Mouse (Mus musculus): ENCODE results near the gene Pcnx2.

The Pcnx2 gene

GRCm38 (mm10) chr8:125897868-125898788, at the start of gene Pcnx2:
Gene Pcnx2 (minus strand): TSS chr8:125898317.
- no peak for DNase-seq (ENCODE audit: low spot score in 2 of 2)

- no peak for DNase-seq (ENCODE audit: low spot score in 2 of 2)
Measured at GRCm38 (mm10) chr8:125944511-125944910, 46.4 kb upstream of the Pcnx2 start.

GRCm38 (mm10) chr8:125935649-125936048, 37.5 kb upstream of the Pcnx2 start:
- peak in 1 of 2 experiments; percentile 29 for DNase-seq (ENCODE audit: low spot score in 2 of 2)

- no peak for DNase-seq (ENCODE audit: low spot score in 2 of 2)
Measured at GRCm38 (mm10) chr8:125931822-125932221, 33.7 kb upstream of the Pcnx2 start.

GRCm38 (mm10) chr8:125930276-125931046, 32.3 kb upstream of the Pcnx2 start:
- no peak for DNase-seq (ENCODE audit: low spot score in 2 of 2)

GRCm38 (mm10) chr8:125926636-125927035, 28.5 kb upstream of the Pcnx2 start:
- DNase-seq (ENCODE audit: low spot score in 2 of 2) = no peak

- no peak for DNase-seq (ENCODE audit: low spot score in 2 of 2)
Measured at GRCm38 (mm10) chr8:125922333-125922732, 24.2 kb upstream of the Pcnx2 start.

- no peak for DNase-seq (ENCODE audit: low spot score in 2 of 2)
Measured at GRCm38 (mm10) chr8:125920761-125921160, 22.6 kb upstream of the Pcnx2 start.

- DNase-seq (ENCODE audit: low spot score in 2 of 2) = no peak
Measured at GRCm38 (mm10) chr8:125920281-125920680, 22.2 kb upstream of the Pcnx2 start.

GRCm38 (mm10) chr8:125919560-125919959, 21.4 kb upstream of the Pcnx2 start:
- no peak for DNase-seq (ENCODE audit: low spot score in 2 of 2)

- DNase-seq (ENCODE audit: low spot score in 2 of 2) = no peak
Measured at GRCm38 (mm10) chr8:125918719-125919118, 20.6 kb upstream of the Pcnx2 start.

- no peak for DNase-seq (ENCODE audit: low spot score in 2 of 2)
Measured at GRCm38 (mm10) chr8:125917013-125917412, 18.9 kb upstream of the Pcnx2 start.

- no peak for DNase-seq (ENCODE audit: low spot score in 2 of 2)
Measured at GRCm38 (mm10) chr8:125914386-125914785, 16.3 kb upstream of the Pcnx2 start.

- no peak for DNase-seq (ENCODE audit: low spot score in 2 of 2)
Measured at GRCm38 (mm10) chr8:125913206-125913605, 15.1 kb upstream of the Pcnx2 start.

GRCm38 (mm10) chr8:125911229-125911580, 13.1 kb upstream of the Pcnx2 start:
- no peak for DNase-seq (ENCODE audit: low spot score in 2 of 2)

GRCm38 (mm10) chr8:125910365-125911228, 12.5 kb upstream of the Pcnx2 start, which contains the start of gene Map3k21:
Gene Map3k21 (plus strand): TSS chr8:125910450.
- no peak for DNase-seq (ENCODE audit: low spot score in 2 of 2)

GRCm38 (mm10) chr8:125909661-125910364, 11.7 kb upstream of the Pcnx2 start:
- DNase-seq (ENCODE audit: low spot score in 2 of 2) = no peak

GRCm38 (mm10) chr8:125907311-125907710, 9.2 kb upstream of the Pcnx2 start:
- DNase-seq (ENCODE audit: low spot score in 2 of 2) = no peak

- no peak for DNase-seq (ENCODE audit: low spot score in 2 of 2)
Measured at GRCm38 (mm10) chr8:125905341-125905740, 7.2 kb upstream of the Pcnx2 start.

- DNase-seq (ENCODE audit: low spot score in 2 of 2) = no peak
Measured at GRCm38 (mm10) chr8:125902521-125902920, 4.4 kb upstream of the Pcnx2 start.

GRCm38 (mm10) chr8:125901167-125901566, 3.0 kb upstream of the Pcnx2 start:
- DNase-seq (ENCODE audit: low spot score in 2 of 2) = no peak

Measured in spleen, postnatal 14 days (tissue).